Mouse (Mus musculus) lung, adult 18-20 months (tissue): ENCODE data around the gene Pla1a.
"Not testable (repeated sequence)": the region's sequence is repeated elsewhere in the genome, so short reads cannot be mapped to it uniquely, and the experiment has no call there.

ENCODE experiments used
- DNase-seq, 2 experiments: peaks; one replicate each; pipeline ENCODE4 v3.0.0; 2022; ENCODE audit warnings: mixed read lengths in 2 of 2

The Pla1a gene

DNA sequence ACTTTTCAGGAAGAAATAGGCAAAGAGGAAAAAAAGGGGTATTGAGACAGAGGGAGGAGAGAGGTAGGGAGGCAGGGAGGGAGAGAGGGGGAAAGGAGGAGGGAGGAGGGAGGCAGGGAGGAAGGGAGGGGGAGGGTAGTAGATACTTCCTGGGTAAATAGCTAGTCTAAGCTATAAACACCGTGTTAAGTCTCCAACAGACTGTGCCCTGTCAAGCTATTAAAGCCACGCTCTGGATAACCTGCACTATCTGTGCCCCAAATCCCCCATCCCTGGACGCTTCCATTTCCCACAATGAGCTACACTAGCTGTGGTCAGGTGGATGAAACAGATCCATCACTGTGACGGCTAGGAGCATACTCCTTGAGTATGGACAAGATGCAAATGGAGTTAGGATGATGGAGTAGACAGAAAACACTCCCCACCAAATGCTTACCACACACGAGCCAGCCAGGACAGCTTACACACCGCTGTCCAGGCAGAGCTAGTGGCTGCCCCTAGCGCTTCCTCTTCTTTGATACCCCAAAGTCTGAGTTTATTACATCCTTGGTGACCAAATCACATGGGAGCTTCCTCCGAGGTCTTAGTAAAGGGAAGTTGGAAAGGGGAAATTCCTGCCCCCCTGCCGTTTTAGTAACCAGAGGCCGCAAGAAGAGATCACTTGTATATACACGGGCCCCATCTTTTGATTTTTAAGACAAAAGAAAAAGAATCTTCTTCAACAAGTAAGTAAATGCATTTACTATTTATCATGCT is 24.0 kb upstream of the Pla1a start:
- DNase-seq: peak; percentile 28 to 33

GRCm38 (mm10) chr16:38455511-38456418 is 22.8 kb upstream of the Pla1a start, which contains the start of gene Cd80:
Cd80 (plus strand) TSS chr16:38455561.
- DNase-seq: no peak

GRCm38 (mm10) chr16:38454533-38455254 is 21.7 kb upstream of the Pla1a start:
- DNase-seq: no peak

DNA sequence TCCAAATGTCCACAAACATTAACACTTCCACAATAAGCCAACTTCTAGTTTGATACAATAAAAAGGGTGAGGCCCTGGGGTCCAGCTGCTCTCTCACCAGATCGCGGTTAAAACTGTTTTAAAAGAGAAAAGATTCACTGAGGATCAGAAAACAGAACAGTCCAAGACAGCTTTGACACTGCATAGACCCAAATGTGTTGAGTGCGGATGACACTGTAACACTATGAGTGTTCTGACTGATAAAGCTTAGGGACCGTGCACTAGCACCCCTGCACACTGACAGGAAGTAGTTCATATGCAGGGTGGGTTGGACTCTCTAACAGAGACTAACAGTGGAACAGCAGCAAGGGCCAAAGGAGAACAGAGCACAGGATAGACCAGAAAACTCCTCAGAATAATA is 21.0 kb upstream of the Pla1a start:
- no peak for DNase-seq

- DNase-seq: no peak
Measured at GRCm38 (mm10) chr16:38453203-38453553, 20.2 kb upstream of the Pla1a start.

- DNase-seq: peak; percentile 96 to 97
Measured at GRCm38 (mm10) chr16:38452442-38453202, 19.7 kb upstream of the Pla1a start, which contains the start of gene Adprh. Adprh (minus strand) TSS chr16:38452703.

DNA sequence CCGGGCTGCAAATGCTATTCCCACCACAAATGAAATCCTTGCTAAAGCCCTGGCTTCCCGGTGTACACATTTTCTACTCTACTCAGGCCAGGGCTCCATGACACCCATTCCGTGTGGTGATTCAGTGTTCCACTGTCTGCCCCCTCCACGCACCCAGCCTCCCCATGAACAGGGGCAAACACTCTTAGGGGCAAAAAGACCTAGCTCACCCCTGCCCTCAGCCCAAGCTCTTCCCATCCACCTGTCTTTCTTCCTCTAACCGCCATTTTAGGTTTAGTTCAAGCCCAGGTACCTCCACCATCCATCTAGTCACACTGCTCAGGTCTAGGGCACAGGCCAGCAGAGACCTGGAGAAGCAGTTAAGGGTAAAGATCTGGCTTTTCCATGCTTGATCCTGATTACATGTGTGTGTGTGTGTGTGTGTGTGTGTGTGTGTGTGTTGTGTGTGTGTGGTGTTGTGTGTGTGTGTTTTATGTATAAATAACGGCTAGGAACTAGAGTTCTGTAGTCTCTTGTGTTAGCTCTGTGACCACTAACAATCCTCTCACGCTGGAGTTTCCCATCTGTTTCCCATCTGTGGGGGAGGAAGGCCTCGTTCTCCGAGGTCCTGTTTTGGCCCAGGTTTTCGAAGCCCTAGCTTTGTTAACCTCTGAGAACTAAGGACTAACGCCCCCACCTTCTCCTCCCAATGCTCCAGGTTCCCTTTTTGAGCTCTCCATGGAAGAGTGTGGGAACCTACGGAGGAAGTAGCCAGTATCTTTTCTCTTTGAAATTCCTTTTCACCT is 18.7 kb upstream of the Pla1a start:
- DNase-seq: no peak

DNA sequence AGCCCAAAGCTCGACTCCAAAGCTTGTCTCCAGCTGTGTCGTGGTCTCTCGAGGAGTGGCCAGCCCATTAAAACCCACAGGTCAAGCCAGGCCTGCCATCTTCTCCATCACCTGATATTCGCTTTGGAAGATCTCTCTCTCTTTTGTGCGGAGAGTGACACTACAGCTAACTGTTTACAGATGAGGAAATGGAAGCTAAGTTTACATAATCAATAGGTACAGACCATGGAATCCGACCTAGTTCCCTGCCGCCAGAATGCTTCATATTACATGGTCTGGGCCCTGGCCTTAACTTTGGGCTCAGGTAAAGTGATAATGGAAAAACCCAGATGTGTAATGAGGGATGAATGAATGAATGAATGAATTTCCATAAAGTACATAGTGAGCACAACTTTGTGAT is 17.8 kb upstream of the Pla1a start:
- no peak for DNase-seq

DNA sequence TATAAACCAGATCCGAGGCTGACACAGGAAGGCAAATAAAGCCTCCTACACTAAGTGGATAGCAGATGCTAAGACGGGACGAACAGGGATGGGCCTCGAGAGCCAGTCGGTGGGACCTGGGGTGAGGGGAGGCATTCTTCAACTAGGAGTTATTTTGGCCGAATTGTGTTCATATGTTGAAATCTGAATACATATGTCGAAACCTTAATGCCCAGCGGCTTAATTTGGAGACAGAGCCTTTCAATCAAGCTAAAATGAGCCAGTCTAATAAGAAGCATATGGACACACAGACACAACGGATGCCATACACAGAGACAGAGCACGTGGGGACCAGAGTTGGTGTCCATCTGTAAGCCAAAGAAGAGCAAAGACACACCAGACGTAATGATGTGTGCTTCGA is 15.5 kb upstream of the Pla1a start:
- no peak for DNase-seq

GRCm38 (mm10) chr16:38447366-38447765 is 14.4 kb upstream of the Pla1a start:
- no peak for DNase-seq

GRCm38 (mm10) chr16:38446141-38446540 is 13.2 kb upstream of the Pla1a start:
- not testable (repeated sequence) for DNase-seq

GRCm38 (mm10) chr16:38445576-38445975 is 12.6 kb upstream of the Pla1a start:
- DNase-seq: no peak

DNA sequence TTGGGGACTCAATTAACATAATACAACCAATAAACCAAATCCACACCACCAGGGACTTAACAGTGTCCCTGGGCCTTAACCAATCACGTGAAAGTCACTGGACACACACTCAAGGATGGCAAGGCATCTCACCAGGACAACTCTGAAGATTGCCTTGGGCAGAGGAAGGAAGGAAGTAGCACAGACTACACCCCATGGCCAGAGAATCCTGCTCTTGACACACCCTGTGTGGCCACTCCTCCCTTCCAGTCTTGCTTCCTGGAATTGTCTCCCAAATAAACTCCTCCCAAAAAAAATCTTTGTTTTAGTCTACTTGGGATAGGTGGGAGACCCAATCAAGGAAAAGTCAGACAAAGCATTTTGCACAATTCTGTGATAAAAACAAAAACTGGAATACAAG is 12.1 kb upstream of the Pla1a start:
- no peak for DNase-seq

- no peak for DNase-seq
Measured at GRCm38 (mm10) chr16:38443721-38444464, 10.9 kb upstream of the Pla1a start.

DNA sequence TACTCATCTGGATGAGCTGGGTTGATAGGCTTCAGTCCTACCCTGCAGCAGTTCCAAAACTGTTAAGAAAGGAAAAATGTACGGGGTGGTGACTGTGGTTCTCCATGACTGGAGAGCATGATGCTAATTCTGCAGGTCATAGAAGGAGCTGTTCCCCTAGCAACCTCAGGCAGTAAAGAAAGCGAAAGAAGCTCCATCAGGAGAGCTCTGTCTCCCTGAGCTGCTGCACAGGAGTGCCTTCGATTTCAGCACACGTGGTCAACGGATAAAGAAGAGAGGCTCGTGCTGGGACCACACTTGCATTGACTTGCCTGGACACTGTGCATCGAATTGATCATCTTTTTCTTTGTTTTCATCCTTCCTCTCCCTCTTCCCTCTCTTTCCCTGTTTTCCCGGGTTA is 9.3 kb upstream of the Pla1a start:
- no peak for DNase-seq

DNA sequence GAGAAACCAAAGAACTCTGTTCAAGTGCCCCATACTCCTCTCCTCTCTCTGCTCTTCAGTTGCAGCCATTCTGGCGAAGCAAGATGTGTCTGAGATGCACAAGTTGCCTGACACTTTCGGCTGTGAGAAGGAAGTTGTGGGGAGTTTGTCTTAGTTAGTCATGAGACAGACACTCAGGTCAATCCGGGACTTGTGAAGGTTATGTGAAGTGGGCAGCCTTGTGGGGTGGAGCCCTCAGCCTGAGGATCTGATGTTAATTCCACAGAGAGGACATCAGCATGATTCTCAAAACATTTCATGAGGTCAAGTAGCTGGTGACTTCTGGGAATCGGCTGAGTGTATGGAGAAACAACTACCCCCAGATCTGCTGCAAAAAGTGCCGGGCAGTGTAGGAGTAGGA is 8.7 kb upstream of the Pla1a start:
- DNase-seq: no peak

DNA sequence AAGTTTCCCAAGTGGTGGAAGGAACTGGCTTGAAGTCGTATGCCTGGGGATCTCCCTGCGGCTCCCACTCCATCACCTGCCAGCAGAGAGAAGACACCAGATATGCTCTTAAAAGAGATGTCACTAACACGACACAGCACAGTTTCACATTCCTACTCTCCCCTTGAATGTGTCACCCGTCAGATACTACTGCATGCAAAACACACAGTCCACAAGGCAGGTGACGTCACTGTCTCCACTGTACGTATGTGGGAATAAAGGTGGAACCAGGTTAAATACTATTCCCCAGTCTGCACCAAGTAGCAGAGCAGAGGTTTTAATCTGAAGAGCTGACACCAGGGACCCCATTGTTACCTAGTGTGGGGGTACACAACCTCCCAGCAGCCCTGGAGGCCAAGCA is 7.5 kb upstream of the Pla1a start:
- DNase-seq: no peak

DNA sequence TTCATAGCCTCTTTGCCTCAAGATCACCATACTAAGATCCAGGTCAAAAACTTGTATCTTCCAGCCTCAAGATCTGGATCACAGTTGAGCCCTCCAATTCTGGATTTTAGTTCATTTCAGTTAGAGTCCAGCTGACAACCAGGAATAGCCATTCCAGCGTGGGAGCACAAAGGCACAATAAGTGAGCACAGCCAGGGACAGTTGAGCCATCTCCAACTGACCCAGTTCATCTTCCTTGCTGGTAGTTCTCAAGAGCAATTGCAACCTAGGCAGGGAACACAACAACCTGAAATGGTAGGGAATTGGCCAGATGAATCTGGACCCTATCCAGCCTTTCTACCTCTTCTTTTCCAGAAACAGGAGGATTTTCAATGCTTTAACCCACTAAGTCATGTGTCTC is 6.2 kb upstream of the Pla1a start:
- DNase-seq: no peak

DNA sequence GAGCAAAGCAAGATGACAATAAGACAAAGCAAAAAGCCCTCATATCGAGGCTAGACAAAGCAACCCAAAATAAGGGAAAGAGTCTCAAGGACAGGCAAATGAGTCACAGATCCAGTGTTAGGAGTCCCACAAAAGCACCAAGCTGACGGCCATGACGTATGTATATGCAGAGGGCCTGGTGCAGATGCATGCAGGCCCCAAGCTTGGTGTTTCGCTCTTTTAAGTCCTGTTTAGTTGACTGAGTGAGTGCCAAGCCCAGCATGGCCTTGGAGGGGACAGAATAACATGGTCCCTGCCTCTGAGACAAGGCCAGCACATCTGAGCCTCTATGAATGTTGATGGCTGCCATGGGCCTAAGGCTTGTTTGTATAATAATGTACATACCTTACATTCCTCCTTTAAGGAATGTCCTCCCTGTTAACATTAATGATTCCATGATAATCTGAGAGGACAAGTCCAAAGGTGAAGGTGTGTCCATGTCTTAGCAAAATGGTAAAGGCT is 1.4 kb upstream of the Pla1a start:
- DNase-seq: no peak

DNA sequence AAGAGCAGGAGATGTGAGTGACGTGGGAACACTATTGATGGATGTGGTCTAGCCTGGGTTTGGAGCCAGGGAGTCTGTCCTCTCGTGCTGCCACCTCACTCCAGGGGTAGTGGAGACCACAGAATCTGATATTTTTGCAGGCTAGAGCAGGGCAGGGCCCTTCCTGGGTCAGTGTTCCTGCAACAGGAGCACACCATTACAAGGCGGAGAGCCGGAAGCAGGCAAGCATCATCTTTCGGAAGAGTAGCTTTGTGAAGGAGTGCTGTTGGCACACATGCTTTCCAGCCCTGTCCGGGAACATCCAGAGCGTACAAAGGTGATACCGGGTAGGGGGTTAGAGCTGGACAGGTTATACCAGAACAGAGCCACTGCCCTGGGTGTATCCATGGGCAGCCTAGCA is 569 bp upstream of the Pla1a start:
- no peak for DNase-seq
